Mouse (Mus musculus): ENCODE measurements around the gene Wfdc6b. TPM values are rescaled to one million over a fixed set of nuclear protein-coding genes. Genes with fewer than 3 reads are reported as not detected.
"Not testable (repeated sequence)": the region's sequence is repeated elsewhere in the genome, so short reads cannot be mapped to it uniquely, and the experiment has no call there.

Gene Wfdc6b
- polyA plus RNA-seq (2015; fragmentation: Nextera tagmentation; extraction: Ambion mirVana), result not detected in 2 replicates

- 55% methylated on average over 8 of the region's 8 CpGs for WGBS
- not testable (repeated sequence) for H3K27me3 ChIP-seq (replicated peaks)
Measured at GRCm38 (mm10) chr2:164613471-164613870, at the start of gene Wfdc6b, which contains the start of gene Wfdc8. Gene Wfdc6b, plus strand, starts transcription at chr2:164613522. Gene Wfdc8, minus strand, starts transcription at chr2:164613626.

DNA sequence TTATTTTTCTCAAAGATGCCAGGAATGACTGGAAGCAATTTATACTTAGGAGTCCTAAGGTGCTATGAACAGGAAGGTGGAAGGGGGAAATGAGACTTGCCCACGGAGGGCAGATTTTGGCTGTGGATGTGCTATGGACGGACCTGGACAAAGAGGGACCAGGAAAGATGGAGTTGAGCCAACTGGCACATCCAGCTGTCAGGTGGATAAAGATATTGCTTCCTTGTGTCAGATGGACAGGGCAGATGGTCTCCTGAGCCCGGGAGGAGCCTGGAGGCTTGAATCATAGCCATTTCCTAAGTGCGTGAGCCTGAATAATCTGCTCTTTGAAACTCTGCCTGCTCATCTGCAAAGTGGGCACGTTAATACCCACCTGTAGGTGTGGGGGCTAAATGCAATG, 49.0 kb upstream of the Wfdc6b start:
- 63% methylated on average over 5 of the region's 5 CpGs for WGBS
- peak overlapping the region; percentile 98; the same call in 1 of the 2 replicates for H3K4me2 ChIP-seq
- H3K9me3 ChIP-seq, result no peaks in the 10 kb centered on the region
- H3K36me3 ChIP-seq (replicated peaks), result no peaks in the 10 kb centered on the region
- no peak for ATAC-seq (replicated peaks)
- H3K4me3 ChIP-seq, result no peak overlapping the region
- no peak overlapping the region for H3K27ac ChIP-seq
- peaks cover 19% of the 10 kb centered on the region for H3K4me1 ChIP-seq
- peaks cover 17% of the 10 kb centered on the region for H3K27me3 ChIP-seq (replicated peaks)
- H3K9ac ChIP-seq, result no peak overlapping the region

More at GRCm38 (mm10) chr2:164613471-164613870, at the start of gene Wfdc6b, which contains the start of gene Wfdc8:
- not testable (repeated sequence) for H3K9me3 ChIP-seq; ATAC-seq (replicated peaks); H3K4me1 ChIP-seq; H3K9ac ChIP-seq; H3K27ac ChIP-seq; H3K4me3 ChIP-seq; H3K36me3 ChIP-seq (replicated peaks); H3K4me2 ChIP-seq

- no peak overlapping the region for H3K27ac ChIP-seq
- 82% methylated on average over 2 of the region's 2 CpGs for WGBS
- no peak for ATAC-seq (replicated peaks)
Measured at GRCm38 (mm10) chr2:164566997-164567396, 46.3 kb upstream of the Wfdc6b start.

GRCm38 (mm10) chr2:164567460-164567859, 45.9 kb upstream of the Wfdc6b start:
- no peak overlapping the region for H3K9ac ChIP-seq
- 89% methylated on average over 5 of the region's 5 CpGs for WGBS
- no peak overlapping the region for H3K4me3 ChIP-seq
- no peaks in the 10 kb centered on the region for H3K36me3 ChIP-seq (replicated peaks)
- peaks cover 9% of the 10 kb centered on the region for H3K27me3 ChIP-seq (replicated peaks)
- no peak overlapping the region for H3K4me2 ChIP-seq
- H3K4me1 ChIP-seq, result peaks cover 16% of the 10 kb centered on the region
- no peak overlapping the region for H3K27ac ChIP-seq
- ATAC-seq (replicated peaks), result no peak
- no peaks in the 10 kb centered on the region for H3K9me3 ChIP-seq

More at GRCm38 (mm10) chr2:164566997-164567396, 46.3 kb upstream of the Wfdc6b start:
- Histone ChIP-seq H3K4me3 (no peak overlapping the region), H3K4me2 (no peak overlapping the region), H3K9ac (no peak overlapping the region), H3K27me3 (replicated peaks) (peaks cover 13% of the 10 kb centered on the region), H3K4me1 (peaks cover 19% of the 10 kb centered on the region), H3K36me3 (replicated peaks) (no peaks in the 10 kb centered on the region), H3K9me3 (no peaks in the 10 kb centered on the region)

DNA sequence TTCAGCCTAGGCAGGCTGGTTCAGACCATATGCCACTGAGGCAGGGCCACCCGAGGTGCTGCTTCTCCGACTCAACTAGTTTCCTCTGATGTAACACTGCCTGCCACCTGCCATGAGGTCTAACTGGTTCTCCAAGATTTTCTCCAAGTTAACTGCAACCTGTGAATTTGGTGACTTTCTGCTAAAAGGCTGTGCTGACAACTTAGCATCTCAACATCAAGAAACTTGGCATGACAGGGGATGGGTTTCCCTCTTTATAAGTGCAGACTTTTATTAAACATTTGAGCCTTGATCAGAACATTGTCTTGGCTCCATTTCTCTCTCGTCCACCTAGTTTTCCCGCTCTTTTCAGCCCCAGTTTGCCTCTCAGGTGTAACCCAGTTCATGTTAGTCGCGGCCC, 40.0 kb upstream of the Wfdc6b start, which contains the start of gene Spint3:
TSS of gene Spint3 (minus strand) at position 101 of the 400 bp plus-strand sequence.
- H3K36me3 ChIP-seq (replicated peaks), result not testable (repeated sequence)
- WGBS, result 90% methylated on average over 6 of the region's 6 CpGs

GRCm38 (mm10) chr2:164585025-164585725, 28.1 kb upstream of the Wfdc6b start, which contains the start of gene Wfdc6a:
Gene Wfdc6a, minus strand, starts transcription at chr2:164585447.
- H3K9ac ChIP-seq; H3K36me3 ChIP-seq (replicated peaks); H3K9me3 ChIP-seq; ATAC-seq (replicated peaks); H3K4me1 ChIP-seq; H3K4me3 ChIP-seq; H3K4me2 ChIP-seq; H3K27me3 ChIP-seq (replicated peaks); H3K27ac ChIP-seq: not testable (repeated sequence)
- WGBS, result 59% methylated on average over 13 of the region's 13 CpGs

More for the DNA sequence above, 40.0 kb upstream of the Wfdc6b start, which contains the start of gene Spint3:
- H3K4me2 ChIP-seq; H3K9me3 ChIP-seq; H3K4me1 ChIP-seq; ATAC-seq (replicated peaks); H3K27me3 ChIP-seq (replicated peaks); H3K27ac ChIP-seq; H3K9ac ChIP-seq; H3K4me3 ChIP-seq: not testable (repeated sequence)

DNA sequence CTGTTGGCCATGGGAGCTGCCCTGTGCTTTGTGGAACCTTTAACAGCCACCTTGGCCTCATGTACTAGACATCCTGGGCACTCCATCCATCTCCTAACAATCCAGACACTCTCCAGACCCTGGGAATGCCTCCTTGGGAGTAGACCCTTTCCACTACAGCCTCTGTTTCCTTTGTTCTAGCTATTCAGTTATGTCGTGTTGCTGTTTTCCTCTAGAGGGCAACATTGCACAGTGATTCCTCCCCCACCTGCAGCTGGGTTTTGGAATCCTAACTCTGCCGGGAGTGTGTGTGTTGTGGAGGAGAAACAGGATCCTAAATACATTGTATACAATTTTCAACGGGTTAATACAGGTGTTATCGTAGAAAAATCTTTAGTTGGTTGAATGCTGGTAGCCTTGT, 21.3 kb upstream of the Wfdc6b start:
- H3K9me3 ChIP-seq, result no peaks in the 10 kb centered on the region
- H3K4me3 ChIP-seq, result no peak overlapping the region
- ATAC-seq (replicated peaks), result no peak
- no peak overlapping the region for H3K27ac ChIP-seq
- H3K27me3 ChIP-seq (replicated peaks), result no peaks in the 10 kb centered on the region
- H3K4me1 ChIP-seq, result no peaks in the 10 kb centered on the region
- WGBS, result 8% methylated on average over 4 of the region's 4 CpGs
- H3K4me2 ChIP-seq, result no peak overlapping the region
- no peak overlapping the region for H3K9ac ChIP-seq
- no peaks in the 10 kb centered on the region for H3K36me3 ChIP-seq (replicated peaks)

GRCm38 (mm10) chr2:164593494-164593893, 19.8 kb upstream of the Wfdc6b start, which contains the start of gene Eppin:
Gene Eppin, minus strand, starts transcription at chr2:164593594.
- 78% methylated on average over 4 of the region's 4 CpGs for WGBS
- no peaks in the 10 kb centered on the region for H3K27me3 ChIP-seq (replicated peaks)
- H3K4me2 ChIP-seq, result no peak within 1 kb of the TSS
- H3K9ac ChIP-seq, result no peak within 1 kb of the TSS
- no peaks in the 10 kb centered on the region for H3K9me3 ChIP-seq
- no peaks in the 10 kb centered on the region for H3K36me3 ChIP-seq (replicated peaks)
- H3K4me3 ChIP-seq, result no peak within 1 kb of the TSS
- no peak for ATAC-seq (replicated peaks)
- no peaks in the 10 kb centered on the region for H3K4me1 ChIP-seq
- no peak within 1 kb of the TSS for H3K27ac ChIP-seq

GRCm38 (mm10) chr2:164600179-164600578, 13.1 kb upstream of the Wfdc6b start:
- no peak overlapping the region for H3K4me3 ChIP-seq
- no peak for ATAC-seq (replicated peaks)
- 63% methylated on average over 3 of the region's 3 CpGs for WGBS
- no peaks in the 10 kb centered on the region for H3K27me3 ChIP-seq (replicated peaks)
- no peak overlapping the region for H3K27ac ChIP-seq
- H3K4me2 ChIP-seq, result no peak overlapping the region
- H3K4me1 ChIP-seq, result no peaks in the 10 kb centered on the region
- H3K9ac ChIP-seq, result no peak overlapping the region
- H3K36me3 ChIP-seq (replicated peaks), result no peaks in the 10 kb centered on the region
- H3K9me3 ChIP-seq, result no peaks in the 10 kb centered on the region

DNA sequence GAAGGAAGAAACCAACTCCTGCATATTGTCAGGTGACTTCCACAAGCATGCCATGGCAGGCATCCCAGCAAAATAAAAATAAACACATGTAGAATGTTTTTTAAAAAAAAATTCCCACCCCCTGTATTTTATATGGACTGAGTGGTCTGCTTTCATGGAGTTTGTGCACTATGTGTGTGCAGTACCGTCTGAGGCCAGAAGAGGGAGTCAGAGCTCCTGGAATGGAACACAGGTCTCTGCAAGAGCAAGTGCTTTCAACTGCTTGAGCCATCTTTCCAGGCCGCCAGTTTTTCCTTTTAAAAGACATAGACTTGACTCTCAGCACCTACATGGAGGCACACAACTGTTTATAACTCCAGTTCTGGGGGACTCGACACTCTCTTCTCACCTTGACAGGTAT, 9.8 kb upstream of the Wfdc6b start:
- ATAC-seq (replicated peaks), result no peak
- Histone ChIP-seq H3K9me3 (no peaks in the 10 kb centered on the region), H3K4me1 (no peaks in the 10 kb centered on the region), H3K4me3 (no peak overlapping the region), H3K9ac (no peak overlapping the region), H3K36me3 (replicated peaks) (no peaks in the 10 kb centered on the region), H3K27me3 (replicated peaks) (no peaks in the 10 kb centered on the region), H3K27ac (no peak overlapping the region), H3K4me2 (no peak overlapping the region)
- WGBS, result 94% methylated on average over 3 of the region's 3 CpGs

DNA sequence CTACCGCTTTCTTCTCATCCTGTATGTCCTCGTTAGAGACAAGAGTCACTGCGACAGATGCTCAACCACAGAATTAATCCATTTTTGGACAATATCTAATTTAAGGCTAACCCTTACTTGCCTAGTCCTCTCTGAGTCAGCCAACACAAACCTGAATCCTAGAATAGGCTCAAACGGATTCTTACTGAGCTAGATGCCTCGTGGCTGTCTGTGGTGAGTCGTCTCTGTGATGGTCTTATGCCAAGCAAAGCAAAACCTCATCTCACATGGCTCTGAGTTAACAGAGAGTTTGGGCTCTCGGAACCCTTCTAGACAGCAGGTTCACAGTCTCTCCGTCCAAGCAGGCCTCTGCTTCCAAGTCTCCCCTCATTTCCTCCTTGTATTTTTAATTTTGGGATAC, 8.9 kb upstream of the Wfdc6b start:
- H3K9ac ChIP-seq, result no peak overlapping the region
- H3K4me3 ChIP-seq, result no peak overlapping the region
- no peak for ATAC-seq (replicated peaks)
- H3K4me2 ChIP-seq, result no peak overlapping the region
- no peaks in the 10 kb centered on the region for H3K9me3 ChIP-seq
- no peak overlapping the region for H3K27ac ChIP-seq
- WGBS, result 90% methylated on average over 8 of the region's 8 CpGs
- H3K4me1 ChIP-seq, result no peaks in the 10 kb centered on the region
- H3K27me3 ChIP-seq (replicated peaks), result no peaks in the 10 kb centered on the region
- no peaks in the 10 kb centered on the region for H3K36me3 ChIP-seq (replicated peaks)

- no peaks in the 10 kb centered on the region for H3K4me1 ChIP-seq
- no peak overlapping the region for H3K4me2 ChIP-seq
- no peaks in the 10 kb centered on the region for H3K36me3 ChIP-seq (replicated peaks)
- H3K4me3 ChIP-seq, result no peak overlapping the region
- WGBS, result 82% methylated on average over 6 of the region's 6 CpGs
- ATAC-seq (replicated peaks), result no peak
- H3K27me3 ChIP-seq (replicated peaks), result no peaks in the 10 kb centered on the region
- no peak overlapping the region for H3K27ac ChIP-seq
- no peak overlapping the region for H3K9ac ChIP-seq
- H3K9me3 ChIP-seq, result no peaks in the 10 kb centered on the region
Measured at GRCm38 (mm10) chr2:164608781-164609180, 4.5 kb upstream of the Wfdc6b start.

DNA sequence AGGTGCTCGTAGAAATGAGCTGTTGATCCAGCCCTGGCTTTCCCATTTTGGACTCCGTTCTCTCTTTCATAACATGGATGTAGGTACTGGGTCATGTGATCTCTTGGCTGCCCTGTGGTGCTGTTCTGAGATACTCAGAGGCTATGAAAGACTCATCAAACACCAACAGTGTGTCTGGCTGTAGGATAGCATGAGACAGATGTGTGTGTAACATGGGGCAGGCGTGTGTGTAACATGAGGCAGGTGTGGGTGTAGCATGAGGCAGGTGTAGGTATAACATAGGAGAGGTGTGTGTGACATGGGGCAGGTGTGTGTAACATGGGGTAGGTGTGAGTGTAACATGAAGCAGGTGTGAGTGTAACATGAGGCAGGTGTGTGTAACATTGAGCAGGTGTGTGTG, 2.1 kb downstream of the Wfdc6b start:
- ATAC-seq (replicated peaks), result no peak
- H3K27ac ChIP-seq, result no peak overlapping the region
- no peaks in the 10 kb centered on the region for H3K9me3 ChIP-seq
- no peaks in the 10 kb centered on the region for H3K27me3 ChIP-seq (replicated peaks)
- H3K4me2 ChIP-seq, result no peak overlapping the region
- no peak overlapping the region for H3K9ac ChIP-seq
- no peaks in the 10 kb centered on the region for H3K36me3 ChIP-seq (replicated peaks)
- no peaks in the 10 kb centered on the region for H3K4me1 ChIP-seq
- 90% methylated on average over 3 of the region's 3 CpGs for WGBS
- no peak overlapping the region for H3K4me3 ChIP-seq
